Mouse (Mus musculus) heart, embryonic 12.5 days (tissue): Measurements from ENCODE around the gene Drd5. TPM values are rescaled to one million over a fixed set of nuclear protein-coding genes. Genes with fewer than 3 reads are reported as not detected.

ENCODE experiments used
- ATAC-seq: fragments of 200-750 bp; cut with Nextera tagmentation; 2 replicates; pipeline ENCODE4 v1.8.0; 2017; ENCODE audit warnings: moderate TSS enrichment, moderate library complexity; ENCODE audit not compliant: insufficient number of reproducible peaks, low FRiP score
- H3K27ac ChIP-seq: fragments of 300-500 bp; sonication (generic); 2 replicates; pipeline ENCODE4 v1.5.1; 2016; ENCODE audit warnings: mild to moderate bottlenecking, moderate library complexity; ENCODE audit not compliant: poor library complexity, severe bottlenecking
- H3K27me3 ChIP-seq: fragments of 300-500 bp; sonication (generic); replicated peaks from 2 replicates; pipeline ENCODE4 v1.6.1; 2016; ENCODE audit warnings: mild to moderate bottlenecking, moderate library complexity
- H3K36me3 ChIP-seq: fragments of 300-500 bp; sonication (generic); 2 replicates; pipeline ENCODE4 v1.6.1; 2016; ENCODE audit warnings: mild to moderate bottlenecking, moderate library complexity
- H3K4me1 ChIP-seq: fragments of 300-500 bp; sonication (generic); replicated peaks from 2 replicates; pipeline ENCODE4 v1.6.1; 2016; ENCODE audit warnings: mild to moderate bottlenecking
- H3K4me2 ChIP-seq: fragments of 300-500 bp; sonication (generic); 2 replicates; pipeline ENCODE4 v1.6.1; 2016; ENCODE audit warnings: mild to moderate bottlenecking, moderate library complexity
- H3K4me3 ChIP-seq: fragments of 300-500 bp; sonication (generic); 2 replicates; pipeline ENCODE4 v1.5.1; 2016; ENCODE audit warnings: mild to moderate bottlenecking
- H3K9ac ChIP-seq: fragments of 300-500 bp; sonication (generic); 2 replicates; pipeline ENCODE4 v1.6.1; 2016; ENCODE audit warnings: mild to moderate bottlenecking, moderate library complexity
- H3K9me3 ChIP-seq: fragments of 300-500 bp; sonication (generic); replicated peaks from 2 replicates; pipeline ENCODE4 v1.6.1; 2016; ENCODE audit warnings: mild to moderate bottlenecking, moderate library complexity
- WGBS: fragments of 180-500 bp; shearing (Covaris S2); methylation state at CpG from one replicate; pipeline ENCODE4 v1.1.7; 2016; 5-methylcytosine and 5-hydroxymethylcytosine counted together
- polyA plus RNA-seq: library from polyadenylated mRNA; unstranded; fragments of >200 nt; fragmentation: Nextera tagmentation; extraction: Ambion mirVana; gene quantifications from 2 replicates; pipeline ENCODE4 v1.2.1, GENCODE M21; 2016

The Drd5 gene
- polyA plus RNA-seq, 1 experiment from 2014 or later = not detected

DNA sequence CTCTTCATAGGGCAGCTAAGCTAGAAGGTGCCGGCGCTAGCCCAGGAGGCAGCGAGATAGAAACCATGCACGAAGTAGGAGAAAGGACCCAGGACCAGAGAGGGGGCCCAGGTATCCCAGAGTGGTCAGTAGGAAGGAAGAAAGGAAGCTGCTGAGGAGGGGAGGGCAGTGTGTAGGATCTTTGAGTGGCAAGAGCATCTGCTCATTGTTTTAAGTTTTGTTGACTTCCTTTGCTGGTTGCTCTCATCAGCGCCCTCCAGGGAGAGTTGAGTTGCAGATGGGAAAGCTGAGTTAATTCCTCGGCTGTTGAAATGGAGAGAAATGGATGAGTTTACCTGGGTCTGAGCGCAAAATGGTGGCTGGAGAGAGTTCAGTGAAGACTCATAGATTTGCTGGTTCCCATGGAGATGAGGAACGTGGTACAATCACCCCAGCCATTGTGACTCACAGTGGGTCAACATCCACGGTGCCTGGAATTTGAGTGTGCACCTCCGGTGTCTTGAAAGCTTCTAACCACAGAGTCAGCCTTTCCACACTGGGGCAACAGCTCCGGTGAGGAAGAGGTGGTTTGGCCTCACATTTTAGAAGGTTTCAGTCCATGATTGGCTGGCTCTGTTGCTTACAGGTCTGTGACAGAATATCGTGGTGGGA, 17.3 kb upstream of the Drd5 start:
- Histone ChIP-seq H3K27me3 (peaks cover 10% of the 10 kb centered on the region; the same call in 1 of the 2 replicates), H3K4me1 (no peaks in the 10 kb centered on the region), H3K36me3 (no peaks in the 10 kb centered on the region), H3K27ac (no peak overlapping the region), H3K4me2 (no peak overlapping the region), H3K9me3 (no peaks in the 10 kb centered on the region), H3K4me3 (no peak overlapping the region), H3K9ac (no peak overlapping the region)
- 81% methylated on average over 12 of the region's 12 CpGs for WGBS
- no peak for ATAC-seq

DNA sequence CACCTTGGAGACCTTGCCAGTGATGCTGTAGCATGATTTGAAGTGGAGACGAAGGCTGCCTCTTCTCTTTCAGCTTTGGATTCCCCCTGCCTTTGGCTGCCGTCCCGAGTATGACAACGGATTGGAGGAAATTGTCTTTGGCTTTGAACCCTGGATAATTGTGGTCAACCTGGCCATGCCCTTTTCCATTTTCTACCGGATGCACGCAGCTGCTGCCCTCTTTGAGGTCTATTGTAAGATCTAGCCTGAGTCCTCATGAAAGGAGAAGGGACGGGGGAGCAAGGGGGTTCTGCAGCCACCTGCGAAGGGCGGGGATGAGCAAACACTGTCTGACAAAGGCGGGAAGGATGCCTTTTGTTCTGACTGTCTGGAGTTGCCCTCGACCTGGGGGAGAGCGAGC, 16.5 kb upstream of the Drd5 start:
- H3K9ac ChIP-seq = no peak overlapping the region
- H3K9me3 ChIP-seq = no peaks in the 10 kb centered on the region
- ATAC-seq = no peak
- no peak overlapping the region for H3K4me3 ChIP-seq
- H3K27me3 ChIP-seq = peaks cover 10% of the 10 kb centered on the region; the same call in 1 of the 2 replicates
- no peak overlapping the region for H3K27ac ChIP-seq
- H3K4me1 ChIP-seq = no peaks in the 10 kb centered on the region
- H3K36me3 ChIP-seq = no peaks in the 10 kb centered on the region
- 56% methylated on average over 12 of the region's 12 CpGs for WGBS
- H3K4me2 ChIP-seq = no peak overlapping the region

DNA sequence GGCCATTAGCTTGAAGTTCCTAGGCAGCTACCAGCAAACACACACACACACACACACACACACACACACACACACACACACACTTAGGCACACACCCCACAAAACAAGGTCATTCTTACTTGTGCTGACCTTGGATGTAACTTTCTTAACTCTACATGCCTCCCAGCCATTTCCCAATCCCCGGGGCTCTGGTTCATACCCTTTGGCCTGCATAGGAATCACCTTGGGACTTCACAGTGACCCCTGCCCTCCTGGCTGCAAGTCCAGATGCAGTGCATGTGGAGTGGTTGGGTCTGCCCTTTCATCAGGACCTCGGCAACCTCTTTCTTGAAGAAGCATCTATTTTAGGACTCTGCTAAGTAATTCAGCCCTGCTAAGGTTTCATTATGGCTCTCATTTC, 13.9 kb upstream of the Drd5 start:
- 73% methylated on average over 2 of the region's 2 CpGs for WGBS
- no peak overlapping the region for H3K27ac ChIP-seq
- peaks cover 30% of the 10 kb centered on the region for H3K27me3 ChIP-seq
- no peak for ATAC-seq
- H3K4me3 ChIP-seq = no peak overlapping the region
- no peaks in the 10 kb centered on the region for H3K36me3 ChIP-seq
- H3K4me2 ChIP-seq = no peak overlapping the region
- no peaks in the 10 kb centered on the region for H3K4me1 ChIP-seq
- no peaks in the 10 kb centered on the region for H3K9me3 ChIP-seq
- no peak overlapping the region for H3K9ac ChIP-seq

DNA sequence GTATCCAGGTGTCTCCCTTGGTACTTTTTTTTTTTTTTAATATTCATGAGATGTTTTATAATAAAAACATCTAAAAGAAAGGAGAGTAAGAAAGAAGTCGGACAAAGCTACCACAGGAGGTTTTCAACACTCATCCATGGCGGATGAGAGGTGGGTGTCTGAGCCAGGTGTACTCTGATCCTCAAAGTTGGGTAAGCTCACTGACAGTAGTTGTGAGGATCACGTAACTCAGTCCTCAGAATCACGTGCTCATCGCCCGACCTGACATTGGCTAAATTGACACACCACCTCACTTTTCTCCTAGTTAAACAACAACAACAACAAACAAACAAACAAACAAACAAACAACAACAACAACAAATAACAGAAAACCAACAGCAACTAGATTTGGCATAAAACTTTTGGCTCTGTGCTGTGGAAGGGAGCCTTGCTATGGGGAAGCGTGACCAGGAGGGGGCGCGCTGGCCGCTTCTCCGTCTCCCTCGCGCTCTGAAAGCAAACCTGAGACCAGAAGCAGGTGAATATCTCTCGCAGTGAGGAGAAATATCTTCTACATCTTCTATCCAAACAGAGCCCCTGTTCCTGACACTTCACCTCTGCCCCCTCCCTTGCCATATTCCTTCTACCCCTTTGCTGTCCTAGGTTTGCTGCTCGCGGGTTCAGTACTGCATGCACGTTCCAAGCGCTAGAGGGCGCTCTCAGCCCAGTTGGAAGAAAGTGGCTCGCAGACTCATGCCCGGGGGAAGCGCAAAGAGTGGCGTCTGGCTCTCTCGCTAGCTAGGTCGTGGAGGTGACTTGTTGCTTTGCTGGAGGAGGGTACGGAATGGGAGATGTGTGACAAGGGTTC, 11.7 kb upstream of the Drd5 start:
- Histone ChIP-seq H3K9ac (no peak overlapping the region), H3K4me3 (peak overlapping the region; percentile 42), H3K4me2 (peak overlapping the region; percentile 65), H3K36me3 (no peaks in the 10 kb centered on the region), H3K27ac (no peak overlapping the region), H3K27me3 (peaks cover 30% of the 10 kb centered on the region), H3K4me1 (no peaks in the 10 kb centered on the region), H3K9me3 (no peaks in the 10 kb centered on the region)
- 9% methylated on average over 26 of the region's 26 CpGs for WGBS
- ATAC-seq = peak; percentile 78; the same call in 1 of the 2 replicates

DNA sequence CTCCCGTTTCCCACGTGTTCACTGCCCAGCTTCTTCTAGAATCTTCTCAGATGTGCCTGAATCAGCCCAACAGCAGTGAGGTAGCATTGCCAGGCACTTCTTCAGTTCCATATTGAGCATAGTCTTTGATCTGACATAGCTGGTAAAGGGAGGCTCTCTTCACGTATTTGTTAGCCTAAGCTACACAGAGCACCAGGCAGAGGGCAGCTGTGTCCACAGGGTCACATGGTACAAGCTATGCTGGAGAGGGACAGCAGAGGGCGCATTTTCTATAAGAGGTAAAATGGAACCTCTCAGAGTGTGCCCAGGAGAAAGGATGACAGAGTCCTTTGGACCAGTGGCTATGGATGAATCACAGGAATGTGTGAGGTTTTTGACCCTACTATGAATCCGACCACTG, 10.3 kb upstream of the Drd5 start:
- Histone ChIP-seq H3K9me3 (no peaks in the 10 kb centered on the region), H3K4me1 (no peaks in the 10 kb centered on the region), H3K4me3 (no peak overlapping the region), H3K9ac (no peak overlapping the region), H3K4me2 (no peak overlapping the region), H3K36me3 (no peaks in the 10 kb centered on the region), H3K27me3 (peaks cover 27% of the 10 kb centered on the region), H3K27ac (no peak overlapping the region)
- no peak for ATAC-seq
- 47% methylated on average over 5 of the region's 5 CpGs for WGBS

DNA sequence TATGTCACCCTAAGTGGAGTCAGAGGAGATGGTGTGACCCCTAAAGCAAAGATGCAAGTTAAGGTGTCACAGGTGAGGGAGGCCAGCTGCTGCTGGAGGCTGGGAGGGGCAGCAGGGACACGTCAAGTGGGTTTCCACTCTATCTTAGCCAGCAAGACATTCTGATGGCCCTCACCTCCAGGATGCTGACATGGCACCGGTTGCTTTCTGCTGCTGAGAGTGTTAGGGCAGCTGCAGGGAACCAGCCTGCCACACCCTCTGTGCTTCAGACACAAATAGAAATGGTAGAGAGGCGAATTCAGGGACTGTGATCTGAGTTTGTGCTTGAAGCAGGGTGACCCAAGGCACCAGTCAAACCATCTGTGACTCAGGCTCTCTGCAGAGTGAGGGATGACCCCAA, 9.4 kb upstream of the Drd5 start:
- H3K27ac ChIP-seq = no peak overlapping the region
- H3K9ac ChIP-seq = no peak overlapping the region
- no peak for ATAC-seq
- H3K4me1 ChIP-seq = no peaks in the 10 kb centered on the region
- H3K36me3 ChIP-seq = no peaks in the 10 kb centered on the region
- WGBS = 48% methylated on average over 3 of the region's 3 CpGs
- H3K27me3 ChIP-seq = peaks cover 33% of the 10 kb centered on the region
- H3K4me3 ChIP-seq = no peak overlapping the region
- H3K9me3 ChIP-seq = no peaks in the 10 kb centered on the region
- H3K4me2 ChIP-seq = no peak overlapping the region

DNA sequence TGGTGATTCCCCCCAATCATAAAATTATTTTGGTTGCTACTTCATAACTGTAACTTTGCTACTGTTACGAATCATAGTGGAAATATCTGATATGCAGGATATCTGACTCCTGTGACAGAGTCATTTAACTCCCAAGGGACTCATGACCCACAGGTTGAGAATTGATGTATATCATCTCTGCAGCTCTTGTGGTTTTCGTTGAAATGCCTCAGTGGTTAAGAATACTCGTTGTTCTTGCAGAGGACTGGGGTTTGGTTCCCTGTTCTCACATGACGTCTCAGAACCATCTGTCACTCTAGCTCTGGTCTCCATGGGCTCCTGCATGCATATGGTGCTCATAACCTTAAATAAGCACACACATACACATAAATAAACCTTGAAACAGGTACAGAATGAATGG, 14.2 kb downstream of the Drd5 start:
- H3K9me3 ChIP-seq = no peaks in the 10 kb centered on the region
- H3K4me1 ChIP-seq = no peaks in the 10 kb centered on the region
- H3K4me2 ChIP-seq = no peak overlapping the region
- no peak overlapping the region for H3K4me3 ChIP-seq
- 72% methylated on average over 4 of the region's 4 CpGs for WGBS
- no peaks in the 10 kb centered on the region for H3K36me3 ChIP-seq
- no peak for ATAC-seq
- H3K27me3 ChIP-seq = peaks cover 14% of the 10 kb centered on the region; the same call in 1 of the 2 replicates
- no peak overlapping the region for H3K9ac ChIP-seq
- H3K27ac ChIP-seq = no peak overlapping the region

DNA sequence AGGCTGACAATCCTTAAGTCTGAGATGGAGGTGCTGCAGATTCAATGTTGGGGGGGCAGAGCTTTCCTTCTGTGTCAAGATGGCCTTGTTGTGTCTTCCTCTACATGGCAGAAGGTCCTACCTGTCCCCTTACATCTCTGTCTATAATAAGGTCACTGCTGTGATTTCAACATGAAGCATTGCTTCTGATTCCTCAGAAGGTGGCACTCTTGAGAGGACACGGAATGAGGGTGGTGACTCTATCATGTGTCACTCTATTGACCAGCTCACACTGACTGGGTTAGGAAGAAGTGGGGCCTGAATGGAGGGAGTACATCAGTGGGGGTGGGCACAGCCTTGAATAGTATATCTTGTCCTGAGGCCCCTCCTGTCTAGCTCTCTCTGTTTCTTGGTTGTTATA, 15.4 kb downstream of the Drd5 start:
- ATAC-seq = no peak

DNA sequence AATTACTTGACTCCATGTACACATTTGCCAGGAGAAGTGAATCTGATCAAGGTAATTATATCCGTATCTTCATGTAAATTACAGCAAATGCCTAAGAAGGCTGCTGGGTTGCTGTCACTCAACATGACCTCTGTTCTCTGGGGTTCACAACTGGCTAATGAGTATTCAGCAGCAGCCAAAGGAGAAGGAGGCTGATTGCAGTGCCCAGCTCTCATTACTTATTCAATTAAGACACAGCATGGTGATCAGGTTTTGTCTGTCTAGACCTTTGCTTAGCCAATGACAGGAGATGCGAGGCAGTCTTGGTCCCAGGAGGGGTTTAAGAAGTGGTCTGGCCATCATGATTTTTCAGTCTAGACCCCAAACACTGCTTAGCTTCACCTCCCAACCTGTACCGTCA, 23.9 kb downstream of the Drd5 start:
- H3K4me3 ChIP-seq = no peak overlapping the region
- no peak for ATAC-seq
- no peaks in the 10 kb centered on the region for H3K9me3 ChIP-seq
- H3K4me1 ChIP-seq = no peaks in the 10 kb centered on the region
- no peak overlapping the region for H3K27ac ChIP-seq
- no peak overlapping the region for H3K4me2 ChIP-seq
- no peaks in the 10 kb centered on the region for H3K36me3 ChIP-seq
- peaks cover 11% of the 10 kb centered on the region for H3K27me3 ChIP-seq
- H3K9ac ChIP-seq = no peak overlapping the region
- 66% methylated on average over 3 of the region's 3 CpGs for WGBS

More for the DNA sequence above, 15.4 kb downstream of the Drd5 start:
- 24% methylated on average over 1 of the region's 1 CpGs for whole genome bisulfite sequencing
- no peaks in the 10 kb centered on the region for H3K4me1 ChIP-seq
- peaks cover 14% of the 10 kb centered on the region; the same call in 1 of the 2 replicates for H3K27me3 ChIP-seq
- H3K4me2 ChIP-seq = no peak overlapping the region
- no peaks in the 10 kb centered on the region for H3K36me3 ChIP-seq
- H3K27ac ChIP-seq = no peak overlapping the region
- no peak overlapping the region for H3K9ac ChIP-seq
- H3K4me3 ChIP-seq = no peak overlapping the region
- no peaks in the 10 kb centered on the region for H3K9me3 ChIP-seq

DNA sequence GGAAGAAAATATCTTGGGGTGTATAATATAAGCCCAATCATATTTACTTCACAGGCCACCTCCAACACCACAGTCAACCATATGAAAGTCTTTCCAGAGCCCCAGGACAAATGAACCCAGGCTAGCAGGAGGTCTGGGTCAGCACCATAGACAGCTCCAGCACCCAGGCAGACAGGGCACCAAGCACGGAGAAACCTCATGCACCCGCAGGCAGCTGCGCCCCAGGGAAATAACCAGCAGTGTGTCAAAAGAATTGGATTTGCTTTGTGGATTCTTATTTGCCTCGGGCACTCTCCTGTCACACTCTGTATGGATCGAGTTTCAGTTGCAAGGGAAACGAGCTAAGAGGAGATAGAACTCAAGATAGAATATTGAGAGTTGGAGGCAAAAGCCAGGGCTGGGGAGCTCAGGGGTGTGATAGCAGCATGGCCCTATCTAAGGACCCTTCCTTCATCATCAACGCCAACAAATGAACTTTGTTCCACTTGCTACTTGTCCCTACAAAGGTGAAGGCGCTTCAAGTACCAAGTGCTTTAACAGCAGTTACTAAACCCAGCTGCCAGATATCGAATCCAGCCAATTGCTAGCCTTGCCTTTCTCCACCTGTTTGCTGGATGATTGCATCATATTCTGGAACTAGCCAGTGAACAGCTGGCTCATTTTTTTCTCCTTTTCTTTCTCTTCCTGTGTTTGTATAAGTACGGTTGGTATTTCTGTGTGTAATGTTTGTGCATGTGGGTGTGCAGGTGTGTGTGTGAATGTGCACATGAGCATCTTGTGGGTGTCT, 27.7 kb downstream of the Drd5 start:
- Histone ChIP-seq H3K9ac (no peak overlapping the region), H3K27me3 (peaks cover 23% of the 10 kb centered on the region), H3K4me3 (no peak overlapping the region), H3K9me3 (no peaks in the 10 kb centered on the region), H3K36me3 (no peaks in the 10 kb centered on the region), H3K4me2 (no peak overlapping the region), H3K27ac (no peak overlapping the region), H3K4me1 (no peaks in the 10 kb centered on the region)
- 27% methylated on average over 10 of the region's 10 CpGs for WGBS
- no peak for ATAC-seq

DNA sequence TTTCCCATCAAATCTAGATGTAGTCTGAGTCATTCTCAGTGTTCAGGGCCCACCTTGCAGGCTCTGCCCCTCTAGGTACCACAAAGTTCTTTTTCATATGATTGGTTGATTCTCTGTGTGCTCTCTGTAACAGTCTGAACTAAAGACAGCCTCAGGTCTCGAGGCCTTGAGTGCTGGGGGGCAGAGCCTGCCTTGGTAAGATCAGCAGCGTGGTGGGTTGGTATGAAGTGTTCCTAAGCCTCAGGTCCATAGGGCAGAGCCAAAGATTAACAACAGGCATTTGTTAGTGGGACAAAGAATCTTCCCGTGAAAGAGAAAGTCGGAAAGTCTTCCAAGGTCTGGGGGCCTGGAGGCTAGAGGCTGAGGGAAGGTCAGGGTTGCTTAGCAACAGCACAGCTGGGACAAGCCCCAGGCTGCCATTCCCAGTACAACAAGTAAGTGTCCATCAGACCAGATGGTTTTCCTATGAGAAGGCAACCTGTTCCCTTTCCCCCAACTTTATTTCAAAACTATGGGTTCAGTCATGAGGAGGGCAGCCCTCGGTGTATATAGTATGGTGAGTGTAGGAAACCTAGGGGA, 31.3 kb downstream of the Drd5 start:
- Histone ChIP-seq H3K4me3 (no peak overlapping the region), H3K4me1 (no peaks in the 10 kb centered on the region), H3K9ac (no peak overlapping the region), H3K9me3 (no peaks in the 10 kb centered on the region), H3K27me3 (peaks cover 23% of the 10 kb centered on the region), H3K4me2 (no peak overlapping the region), H3K27ac (no peak overlapping the region), H3K36me3 (no peaks in the 10 kb centered on the region)
- 66% methylated on average over 5 of the region's 5 CpGs for WGBS
- no peak for ATAC-seq
